Mouse (Mus musculus) heart, postnatal 0 days (tissue): ENCODE measurements around the gene Fam120b.

Source experiments
- CTCF ChIP-seq: IDR thresholded peaks from 2 replicates; pipeline ENCODE4 v1.5.1; 2016; ENCODE audit warnings: antibody characterized with exemption, control low read depth, low read depth
- EP300 ChIP-seq: IDR thresholded peaks from 2 replicates; pipeline ENCODE4 v1.6.1; 2016; ENCODE audit warnings: antibody characterized with exemption, low read depth

GRCm38 (mm10) chr17:15420021-15420603, 24.1 kb downstream of the Fam120b start:
- TF ChIP-seq CTCF (no peak), EP300 (no peak)
